Comparison of ENCODE assay signal across 8 mouse cellular contexts in the genomic region with DNA sequence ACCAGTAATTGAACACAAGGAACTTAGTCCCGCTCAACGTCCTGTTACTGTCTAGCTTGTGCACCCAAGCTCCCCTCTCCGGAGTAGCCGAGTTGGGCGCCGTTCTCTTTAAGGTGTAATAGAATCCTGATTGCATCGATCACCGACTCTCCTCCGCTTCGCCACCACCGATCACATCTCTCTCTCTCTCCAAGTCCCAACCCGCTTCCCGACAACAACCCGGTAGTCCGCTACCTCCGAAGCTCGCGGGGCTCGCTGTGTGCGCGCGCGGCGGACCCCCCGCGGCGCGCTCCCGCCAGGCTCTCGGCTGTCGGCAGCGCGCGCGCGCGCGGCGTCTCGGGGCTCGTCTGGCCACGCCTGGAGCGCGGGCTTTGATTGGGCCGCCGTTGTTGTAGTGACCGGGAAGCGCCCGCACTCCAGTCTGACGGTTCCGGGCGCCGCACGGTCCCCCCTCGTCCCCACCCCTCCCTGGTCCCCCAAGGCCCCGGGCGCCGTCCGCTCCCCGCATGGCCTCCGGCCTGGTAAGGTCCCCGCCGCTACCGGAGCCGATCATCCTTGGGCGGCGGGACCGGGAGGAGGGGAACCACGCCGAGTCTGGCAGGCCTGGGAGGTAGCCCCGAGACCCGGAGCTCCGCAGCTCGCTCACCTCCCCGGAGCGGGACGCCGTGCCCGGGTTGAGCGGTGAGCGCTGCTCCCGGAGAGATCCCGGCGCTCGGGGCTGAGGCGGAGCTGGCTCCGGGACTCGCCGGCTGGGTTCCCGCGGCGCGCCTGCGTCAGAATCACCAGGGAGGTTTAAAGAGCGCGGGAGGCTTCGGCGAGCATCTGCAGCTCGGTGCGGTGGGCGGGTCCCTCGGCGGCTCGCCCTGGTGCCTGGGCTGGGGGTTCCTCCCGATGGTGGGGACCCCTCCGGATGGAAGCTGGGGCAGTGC. TPM values are rescaled to one million over a fixed set of nuclear protein-coding genes. Genes with fewer than 3 reads are reported as not detected.
A peak's percentile ranks its signal among the peaks of the same experiment; 100 is the strongest.
DNase-seq lines count a peak whose midpoint lies in the region; ATAC-seq and TF ChIP-seq lines count a peak whose summit lies in the region.

A gene (plus strand): TSS at position 334 of the 929 bp plus-strand sequence.

- H3K4me1 ChIP-seq in ES-Bruce4 (ENCODE audit: control insufficient read depth, insufficient read depth, low read length): no peaks in the 10 kb centered on the region
- peaks cover 2% of the 10 kb centered on the region; the same call in 1 of the 2 replicates for H3K4me1 ChIP-seq in forebrain, embryonic 11.5 days (replicated peaks; ENCODE audit: control insufficient read depth, insufficient read depth, low read length)
- H3K4me1 ChIP-seq in heart, postnatal 0 days (ENCODE audit: control insufficient read depth, insufficient read depth): peaks cover 5% of the 10 kb centered on the region; the same call in 1 of the 2 replicates
- H3K4me1 ChIP-seq in neural tube, embryonic 15.5 days: peaks cover 38% of the 10 kb centered on the region

- peak within 1 kb of the TSS; percentile 85 for H3K4me2 ChIP-seq in forebrain, embryonic 11.5 days (ENCODE audit: low read depth, low read length, severe bottlenecking)
- peak within 1 kb of the TSS; percentile 100 for H3K4me2 ChIP-seq in heart, postnatal 0 days (ENCODE audit: low read depth, low read length)
- H3K4me2 ChIP-seq in neural tube, embryonic 15.5 days: peak within 1 kb of the TSS; percentile 90

- TF ChIP-seq POLR2A in ES-Bruce4 (IDR thresholded peaks at IDR 0.05; ENCODE audit: insufficient read depth, low read length): no peak

- peak; percentile 75 for DNase-seq in c-Kit-positive CD71-positive TER-119-negative erythroid progenitor cells, embryonic 14.5 days (ENCODE audit: low read depth)
- DNase-seq in forebrain, embryonic 11.5 days (ENCODE audit: low spot score): peak; percentile 94
- peak; percentile 81 for DNase-seq in heart, postnatal 0 days (ENCODE audit: low spot score)
- DNase-seq in kidney, postnatal 4 days: peak; percentile 89 to 95
- DNase-seq in lung, adult 18-20 months: peak; percentile 83 to 84
- DNase-seq in testis, postnatal 10 days (ENCODE audit: low spot score): peak; percentile 90

- TF ChIP-seq CTCF in ES-Bruce4 (IDR thresholded peaks at IDR 0.05; ENCODE audit: low read depth, low read length): no peak
- TF ChIP-seq CTCF in heart, postnatal 0 days (IDR thresholded peaks at IDR 0.05; ENCODE audit: low read depth): no peak

- TF ChIP-seq EP300 in ES-Bruce4 (IDR thresholded peaks at IDR 0.05; ENCODE audit: insufficient read depth, low read depth, low read length): no peak
- no peak for TF ChIP-seq EP300 in heart, postnatal 0 days (IDR thresholded peaks at IDR 0.05; ENCODE audit: low read depth)

- under 1% methylated on average over 92 of the region's 106 CpGs for WGBS in forebrain, embryonic 11.5 days
- WGBS in heart, postnatal 0 days: under 1% methylated on average over 100 of the region's 106 CpGs
- under 1% methylated on average over 97 of the region's 106 CpGs for WGBS in neural tube, embryonic 15.5 days

- peaks cover 19% of the 10 kb centered on the region for H3K9me3 ChIP-seq in ES-Bruce4 (replicated peaks; ENCODE audit: control insufficient read depth, insufficient read depth, low read length, poor library complexity, severe bottlenecking)
- H3K9me3 ChIP-seq in forebrain, embryonic 11.5 days (ENCODE audit: control insufficient read depth, low read length): no peaks in the 10 kb centered on the region
- no peaks in the 10 kb centered on the region for H3K9me3 ChIP-seq in heart, postnatal 0 days (replicated peaks; ENCODE audit: control insufficient read depth, low read length)
- no peaks in the 10 kb centered on the region for H3K9me3 ChIP-seq in neural tube, embryonic 15.5 days (replicated peaks)

- no peak within 1 kb of the TSS for H3K27ac ChIP-seq in ES-Bruce4 (ENCODE audit: insufficient read depth, low read length)
- peak within 1 kb of the TSS; percentile 80 for H3K27ac ChIP-seq in forebrain, embryonic 11.5 days (ENCODE audit: low read depth, low read length)
- peak within 1 kb of the TSS; percentile 86 for H3K27ac ChIP-seq in heart, postnatal 0 days (ENCODE audit: low read depth)
- peak within 1 kb of the TSS; percentile 92 for H3K27ac ChIP-seq in neural tube, embryonic 15.5 days (replicated peaks)

- H3K36me3 ChIP-seq in ES-Bruce4 (ENCODE audit: control insufficient read depth, insufficient read depth, low read length, poor library complexity, severe bottlenecking): no peaks in the 10 kb centered on the region
- H3K36me3 ChIP-seq in forebrain, embryonic 11.5 days (ENCODE audit: control insufficient read depth, insufficient read depth, low read length): peaks cover 3% of the 10 kb centered on the region; the same call in 1 of the 2 replicates
- H3K36me3 ChIP-seq in heart, postnatal 0 days (replicated peaks; ENCODE audit: control insufficient read depth, insufficient read depth, low read length): 0 out of 2 replicates have a peak, but pooled peaks cover 5% of the 10 kb centered on the region
- H3K36me3 ChIP-seq in neural tube, embryonic 15.5 days: peaks cover 10% of the 10 kb centered on the region

- H3K9ac ChIP-seq in ES-Bruce4 (ENCODE audit: low read depth, poor library complexity, severe bottlenecking): peak within 1 kb of the TSS; percentile 81
- H3K9ac ChIP-seq in forebrain, embryonic 11.5 days (ENCODE audit: low read length): peak within 1 kb of the TSS; percentile 89
- H3K9ac ChIP-seq in heart, postnatal 0 days (replicated peaks; ENCODE audit: low read depth, low read length): peak within 1 kb of the TSS; percentile 90
- peak within 1 kb of the TSS; percentile 89 for H3K9ac ChIP-seq in neural tube, embryonic 15.5 days (replicated peaks)

- peak within 1 kb of the TSS; percentile 99 for H3K4me3 ChIP-seq in ES-Bruce4 (ENCODE audit: low read depth, low read length)
- H3K4me3 ChIP-seq in forebrain, embryonic 11.5 days (ENCODE audit: low read depth, low read length): peak within 1 kb of the TSS; percentile 89
- H3K4me3 ChIP-seq in heart, postnatal 0 days (ENCODE audit: low read depth, low read length): peak within 1 kb of the TSS; percentile 100
- peak within 1 kb of the TSS; percentile 85 for H3K4me3 ChIP-seq in neural tube, embryonic 15.5 days (replicated peaks)

- H3K27me3 ChIP-seq in ES-Bruce4 (ENCODE audit: control insufficient read depth, insufficient read depth, low read length, poor library complexity, severe bottlenecking): no peaks in the 10 kb centered on the region
- H3K27me3 ChIP-seq in forebrain, embryonic 11.5 days (ENCODE audit: control insufficient read depth, insufficient read depth, low read length): no peaks in the 10 kb centered on the region
- H3K27me3 ChIP-seq in heart, postnatal 0 days (ENCODE audit: control insufficient read depth, insufficient read depth, low read length): no peaks in the 10 kb centered on the region
- H3K27me3 ChIP-seq in neural tube, embryonic 15.5 days (replicated peaks): no peaks in the 10 kb centered on the region

- ATAC-seq in forebrain, embryonic 11.5 days (replicated peaks; ENCODE audit: low FRiP score): peak; percentile 95
- ATAC-seq in heart, postnatal 0 days (ENCODE audit: insufficient read depth, low read depth): peak; percentile 89
- ATAC-seq in neural tube, embryonic 15.5 days (ENCODE audit: low FRiP score): peak; percentile 97

RNA-seq across cellular contexts. Expression of the gene that starts here (rescaled TPM):
- polyA plus RNA-seq in ES-Bruce4 (2011; ENCODE audit: insufficient read depth, insufficient read length, low read depth, missing spikeins): 17.8 and 19.3 TPM in 2 replicates
- polyA plus RNA-seq in forebrain, embryonic 11.5 days (2014; fragmentation: Nextera tagmentation; extraction: Ambion mirVana): 42.7 and 43.7 TPM in 2 replicates
- 5.2 and 7.4 TPM in 2 replicates for total RNA-seq in heart, postnatal 0 days (2014; rRNA removed; ENCODE audit: low replicate concordance)
- 3.2 and 3.6 TPM in 2 replicates for polyA plus RNA-seq in heart, postnatal 0 days (2015; fragmentation: Nextera tagmentation; extraction: Ambion mirVana)
- polyA plus RNA-seq in neural tube, embryonic 15.5 days (2015; fragmentation: Nextera tagmentation; extraction: Ambion mirVana): 9.3 and 14.1 TPM in 2 replicates
